Mouse (Mus musculus) stomach, embryonic 14.5 days (tissue): ENCODE data around the gene Inpp5f. TPM values are rescaled to one million over a fixed set of nuclear protein-coding genes. Genes with fewer than 3 reads are reported as not detected.
A peak's percentile ranks its signal among the peaks of the same experiment; 100 is the strongest.

Source experiments
- ATAC-seq: fragments of 200-750 bp; cut with Nextera tagmentation; 2 replicates; pipeline ENCODE4 v1.8.0; 2017; ENCODE audit warnings: low read depth, moderate TSS enrichment; ENCODE audit not compliant: insufficient number of reproducible peaks, insufficient read depth, low FRiP score
- H3K27ac ChIP-seq: fragments of 300-500 bp; sonication (generic); 2 replicates; pipeline ENCODE4 v1.5.1; 2014; ENCODE audit warnings: mild to moderate bottlenecking, low read length, moderate library complexity, mixed read lengths
- H3K27me3 ChIP-seq: fragments of 300-500 bp; sonication (generic); 2 replicates; pipeline ENCODE4 v1.6.1; 2014; ENCODE audit warnings: low read length, control low read depth, mixed read lengths; ENCODE audit not compliant: control insufficient read depth, insufficient read depth
- H3K36me3 ChIP-seq: fragments of 300-500 bp; sonication (generic); 2 replicates; pipeline ENCODE4 v1.6.1; 2014; ENCODE audit warnings: mild to moderate bottlenecking, control low read depth, low read length, moderate library complexity, mixed read lengths; ENCODE audit not compliant: control insufficient read depth, insufficient read depth
- H3K4me1 ChIP-seq: fragments of 300-500 bp; sonication (generic); 2 replicates; pipeline ENCODE4 v1.6.1; 2014; ENCODE audit warnings: low read length, control low read depth, mixed read lengths; ENCODE audit not compliant: control insufficient read depth, insufficient read depth
- H3K4me2 ChIP-seq: fragments of 300-500 bp; sonication (generic); replicated peaks from 2 replicates; pipeline ENCODE4 v1.6.1; 2014; ENCODE audit warnings: low read depth, low read length, control low read depth
- H3K4me3 ChIP-seq: fragments of 300-500 bp; sonication (generic); 2 replicates; pipeline ENCODE4 v1.5.1; 2014; ENCODE audit warnings: low read depth, low read length, control low read depth
- H3K9ac ChIP-seq: fragments of 300-500 bp; sonication (generic); replicated peaks from 2 replicates; pipeline ENCODE4 v1.6.1; 2014; ENCODE audit warnings: low read depth, mild to moderate bottlenecking, control low read depth, low read length, moderate library complexity, mixed read lengths
- H3K9me3 ChIP-seq: fragments of 300-500 bp; sonication (generic); 2 replicates; pipeline ENCODE4 v1.6.1; 2016; ENCODE audit warnings: low read depth, low read length, control low read depth; ENCODE audit not compliant: control insufficient read depth
- WGBS: fragments of 180-500 bp; shearing (Covaris S2); extraction: QIAGEN DNeasy Blood & Tissue Kit; methylation state at CpG from one replicate; pipeline ENCODE4 v1.1.7; 2014; 5-methylcytosine and 5-hydroxymethylcytosine counted together
- polyA plus RNA-seq: library from polyadenylated mRNA; unstranded; fragments of >200 nt; fragmentation: Nextera tagmentation; extraction: Ambion mirVana; gene quantifications from 2 replicates; pipeline ENCODE4 v1.2.1, GENCODE M21; 2014

The Inpp5f gene
- polyA plus RNA-seq, 1 experiment from 2014 or later = 33.9 TPM

DNA sequence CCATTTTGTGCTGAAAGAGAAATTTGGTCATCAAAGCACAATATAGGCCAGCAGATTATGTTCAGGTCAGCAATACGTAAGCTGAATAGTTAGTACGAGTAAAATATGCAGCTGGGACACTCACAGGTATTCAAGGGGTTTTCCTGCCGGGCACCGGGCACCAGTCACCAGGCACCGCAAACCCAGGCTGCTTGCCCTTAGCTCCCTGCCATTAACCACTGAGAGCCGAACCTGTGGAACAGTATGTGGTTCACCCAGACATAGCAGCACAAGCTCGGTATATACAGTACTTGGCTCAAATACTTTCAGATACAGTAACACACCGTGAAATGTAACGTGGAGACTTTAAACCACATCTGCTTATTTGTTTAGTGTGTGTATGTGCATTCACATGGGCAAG is 114.1 kb downstream of the Inpp5f start:
- 82% methylated on average over 9 of the region's 9 CpGs for WGBS
- no peaks in the 10 kb centered on the region for H3K27me3 ChIP-seq
- no peaks in the 10 kb centered on the region for H3K9me3 ChIP-seq
- H3K4me3 ChIP-seq = no peak overlapping the region
- 0 out of 2 replicates have a peak, but pooled peaks cover 3% of the 10 kb centered on the region for H3K4me1 ChIP-seq
- H3K9ac ChIP-seq = no peak overlapping the region
- H3K27ac ChIP-seq = no peak overlapping the region
- no peak for ATAC-seq
- H3K4me2 ChIP-seq = no peak overlapping the region
- H3K36me3 ChIP-seq = peaks cover 9% of the 10 kb centered on the region

DNA sequence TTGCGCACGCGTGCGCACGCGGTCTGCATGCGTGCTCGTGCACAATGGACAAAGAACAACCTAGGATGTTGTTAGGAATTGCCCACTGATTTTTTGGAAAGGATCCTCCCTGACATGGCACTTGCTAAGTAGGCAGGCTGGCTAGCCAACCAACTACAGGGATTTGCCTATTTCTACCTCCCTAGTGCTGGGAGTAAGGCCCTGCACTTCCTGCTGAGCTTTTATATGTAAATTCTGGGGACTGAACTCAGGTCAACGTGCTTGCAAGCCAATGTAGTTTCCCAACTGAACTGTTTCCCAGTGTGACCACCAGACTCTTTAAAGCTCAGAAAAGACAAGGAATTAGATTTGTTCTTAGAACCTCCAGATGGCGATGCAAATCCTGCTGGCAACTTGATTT is 115.9 kb downstream of the Inpp5f start:
- 73% methylated on average over 10 of the region's 10 CpGs for WGBS
- Histone ChIP-seq H3K9ac (no peak overlapping the region), H3K27me3 (no peaks in the 10 kb centered on the region), H3K9me3 (no peaks in the 10 kb centered on the region), H3K36me3 (peaks cover 3% of the 10 kb centered on the region), H3K27ac (no peak overlapping the region), H3K4me1 (peaks cover 6% of the 10 kb centered on the region; the same call in 1 of the 2 replicates), H3K4me3 (no peak overlapping the region), H3K4me2 (no peak overlapping the region)
- no peak for ATAC-seq

- Histone ChIP-seq H3K9me3 (no peaks in the 10 kb centered on the region), H3K4me3 (no peak overlapping the region), H3K27me3 (no peaks in the 10 kb centered on the region), H3K4me1 (peaks cover 10% of the 10 kb centered on the region), H3K9ac (no peak overlapping the region), H3K36me3 (peaks cover 2% of the 10 kb centered on the region), H3K4me2 (no peak overlapping the region), H3K27ac (no peak overlapping the region)
- ATAC-seq = no peak; the same call in 1 of the 2 replicates
- 51% methylated on average over 5 of the region's 5 CpGs for WGBS
Measured at GRCm38 (mm10) chr7:128727701-128728100, 116.6 kb downstream of the Inpp5f start.

- H3K27me3 ChIP-seq = no peaks in the 10 kb centered on the region
- peaks cover 10% of the 10 kb centered on the region for H3K4me1 ChIP-seq
- H3K36me3 ChIP-seq = peaks cover 2% of the 10 kb centered on the region; the same call in 1 of the 2 replicates
- H3K4me2 ChIP-seq = no peak overlapping the region
- no peak overlapping the region for H3K4me3 ChIP-seq
- H3K27ac ChIP-seq = no peak overlapping the region
- H3K9ac ChIP-seq = no peak overlapping the region
- WGBS = 70% methylated on average over 10 of the region's 10 CpGs
- ATAC-seq = no peak
- no peaks in the 10 kb centered on the region for H3K9me3 ChIP-seq
Measured at GRCm38 (mm10) chr7:128728738-128729137, 117.6 kb downstream of the Inpp5f start.

DNA sequence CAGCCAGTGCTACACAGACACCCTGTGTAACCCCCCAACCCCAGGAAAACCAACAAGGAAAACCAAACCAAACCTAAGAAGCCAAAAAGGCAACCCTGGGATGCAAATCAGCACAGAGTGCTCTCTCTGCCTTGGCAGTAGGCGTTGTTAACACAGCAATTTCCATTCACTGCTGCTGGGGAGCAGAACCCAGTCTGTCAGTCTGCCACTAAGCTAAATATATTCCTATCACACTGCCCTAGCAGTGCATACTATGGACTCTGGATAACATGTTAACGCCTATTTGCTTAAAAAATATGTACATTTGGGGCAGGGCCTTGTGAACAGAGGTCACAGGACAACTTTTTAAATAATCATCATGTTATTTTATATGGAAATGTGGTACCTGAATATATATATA is 120.5 kb downstream of the Inpp5f start:
- H3K4me1 ChIP-seq = peaks cover 8% of the 10 kb centered on the region
- H3K27me3 ChIP-seq = no peaks in the 10 kb centered on the region
- ATAC-seq = peak; percentile 28; the same call in 1 of the 2 replicates
- H3K4me2 ChIP-seq = no peak overlapping the region
- no peak overlapping the region for H3K4me3 ChIP-seq
- WGBS = 63% methylated on average over 2 of the region's 2 CpGs
- H3K27ac ChIP-seq = no peak overlapping the region
- no peak overlapping the region for H3K9ac ChIP-seq
- H3K9me3 ChIP-seq = no peaks in the 10 kb centered on the region; the same call in 1 of the 2 replicates
- no peaks in the 10 kb centered on the region for H3K36me3 ChIP-seq

- Histone ChIP-seq H3K9ac (no peak overlapping the region), H3K9me3 (no peaks in the 10 kb centered on the region; the same call in 1 of the 2 replicates), H3K4me1 (peaks cover 18% of the 10 kb centered on the region; the same call in 1 of the 2 replicates), H3K4me2 (peak overlapping the region; percentile 89), H3K36me3 (no peaks in the 10 kb centered on the region), H3K27ac (no peak overlapping the region), H3K4me3 (peak overlapping the region; percentile 98), H3K27me3 (no peaks in the 10 kb centered on the region)
- ATAC-seq = no peak
- 57% methylated on average over 5 of the region's 5 CpGs for WGBS
Measured at GRCm38 (mm10) chr7:128738041-128738440, 126.9 kb downstream of the Inpp5f start.

DNA sequence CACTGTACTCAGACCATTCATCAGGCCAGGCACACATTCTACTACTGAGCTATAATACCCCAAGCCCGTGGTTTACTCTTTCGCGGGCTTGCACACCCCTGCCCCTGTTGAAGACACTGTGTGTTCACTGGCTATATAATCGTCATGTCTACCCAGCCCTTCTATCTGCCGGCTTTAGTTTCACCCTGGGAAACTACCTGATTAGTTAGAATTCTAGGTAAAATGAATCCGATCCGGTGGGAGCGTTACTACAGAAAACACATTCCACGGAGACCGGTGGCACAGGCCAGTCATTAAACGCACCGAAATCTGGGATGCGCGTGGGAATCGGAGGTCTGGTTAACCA is 128.0 kb downstream of the Inpp5f start:
- peaks cover 18% of the 10 kb centered on the region; the same call in 1 of the 2 replicates for H3K4me1 ChIP-seq
- WGBS = 1% methylated on average over 15 of the region's 15 CpGs
- ATAC-seq = no peak

DNA sequence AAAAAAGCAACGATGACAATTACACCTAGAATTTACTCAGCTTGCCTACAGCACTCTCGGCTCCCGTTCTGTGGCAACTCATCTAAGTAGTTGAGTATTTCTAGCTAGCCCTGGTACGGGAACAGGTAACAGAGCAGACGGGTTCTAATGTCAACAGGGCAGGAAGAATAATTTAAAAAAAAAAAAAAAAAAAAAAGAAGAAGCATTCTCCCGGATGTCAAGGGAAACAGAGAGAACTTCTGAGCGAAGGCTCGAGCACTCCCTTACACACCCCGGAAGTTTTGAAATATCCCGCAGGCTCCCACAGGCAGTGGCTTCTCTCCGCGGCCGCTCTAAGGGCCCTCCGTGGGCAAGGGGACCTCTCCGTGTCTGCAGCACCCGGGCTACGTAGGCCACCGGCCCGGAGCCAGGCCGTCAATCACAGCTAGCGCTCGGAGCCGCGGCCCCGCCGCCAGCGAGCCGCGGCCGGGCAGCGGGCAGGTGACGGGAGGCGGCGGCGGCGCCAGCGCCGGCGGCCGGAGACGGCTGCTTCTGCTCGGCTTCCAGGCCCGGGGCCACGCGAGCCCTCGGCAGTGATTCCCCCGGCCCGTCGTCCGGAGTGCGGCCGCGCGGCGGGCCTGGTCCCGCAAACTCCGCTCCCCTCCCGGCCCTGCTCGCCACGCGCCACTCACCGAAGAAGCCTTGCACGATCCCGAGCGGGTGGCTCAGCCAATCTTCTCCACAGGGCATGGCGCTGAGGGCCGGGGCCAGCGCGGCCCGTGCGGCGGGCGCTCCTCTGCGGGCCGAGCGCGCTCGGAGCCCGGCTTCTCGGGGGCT is 128.5 kb downstream of the Inpp5f start:
- peak overlapping the region; percentile 88 for H3K27ac ChIP-seq
- peak; percentile 25; the same call in 1 of the 2 replicates for ATAC-seq
- no peaks in the 10 kb centered on the region for H3K36me3 ChIP-seq
- WGBS = under 1% methylated on average over 76 of the region's 80 CpGs
- H3K4me2 ChIP-seq = peak overlapping the region; percentile 89
- no peaks in the 10 kb centered on the region for H3K27me3 ChIP-seq
- H3K4me1 ChIP-seq = peaks cover 18% of the 10 kb centered on the region; the same call in 1 of the 2 replicates
- H3K9me3 ChIP-seq = no peaks in the 10 kb centered on the region; the same call in 1 of the 2 replicates
- peak overlapping the region; percentile 97 for H3K9ac ChIP-seq
- peak overlapping the region; percentile 98 for H3K4me3 ChIP-seq

More for the DNA sequence above, 128.0 kb downstream of the Inpp5f start:
- H3K4me2 ChIP-seq = peak overlapping the region; percentile 89
- H3K4me3 ChIP-seq = peak overlapping the region; percentile 98
- H3K27me3 ChIP-seq = no peaks in the 10 kb centered on the region
- H3K27ac ChIP-seq = no peak overlapping the region
- peak overlapping the region; percentile 97 for H3K9ac ChIP-seq
- H3K36me3 ChIP-seq = no peaks in the 10 kb centered on the region
- H3K9me3 ChIP-seq = no peaks in the 10 kb centered on the region; the same call in 1 of the 2 replicates
